Mouse (Mus musculus): ENCODE results near the gene Klk1.

DNA sequence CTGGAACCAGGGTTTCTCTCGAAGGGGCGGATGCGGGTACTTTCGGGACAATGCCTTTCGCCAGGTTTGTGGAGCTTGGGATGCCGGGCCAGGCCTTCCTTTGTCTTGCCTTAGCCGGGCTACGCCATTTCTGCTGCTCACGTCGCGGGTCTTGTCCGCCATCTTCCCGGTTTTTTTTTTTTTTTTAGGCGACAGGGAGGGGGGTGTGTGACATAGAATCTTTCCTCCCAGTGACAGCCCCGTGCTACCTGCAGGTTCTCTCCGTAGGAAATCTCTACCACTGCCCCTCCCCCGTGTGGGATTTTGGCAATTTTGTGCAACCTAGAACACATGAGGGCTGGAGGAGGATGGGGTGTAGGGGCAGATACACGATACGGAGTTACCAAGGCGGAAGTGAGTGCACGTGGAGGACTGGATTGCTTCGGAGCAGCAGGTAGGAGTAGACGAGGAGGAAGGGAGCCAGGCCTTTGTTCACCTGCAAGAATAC, 21.9 kb downstream of the Klk1 start:
- no peak for TF ChIP-seq E2F4 (IDR thresholded peaks at IDR 0.05; ENCODE audit: insufficient read depth)
- TF ChIP-seq POLR2AphosphoS2 (IDR thresholded peaks at IDR 0.05; ENCODE audit: insufficient read length, low read depth) = no peak
- TF ChIP-seq MYOD1 (IDR thresholded peaks at IDR 0.05; ENCODE audit: control insufficient read depth in 1 of 3, insufficient read length in 2 of 3, low read depth in 2 of 3) = peak in 1 of 3 experiments; percentile 0
- no peak for TF ChIP-seq USF1 (IDR thresholded peaks at IDR 0.05; ENCODE audit: low read depth)
- no peak for TF ChIP-seq POLR2A (IDR thresholded peaks at IDR 0.05; ENCODE audit: insufficient read length, low read depth)

Measured in myocyte (in vitro differentiated cells).